Mouse (Mus musculus) yolk sac, embryonic 10.5 days (tissue): ENCODE data around the gene Snx18.

ENCODE experiments used
- DNase-seq: peaks from one replicate; pipeline ENCODE4 v3.0.0-alpha.2; 2017; ENCODE audit warnings: low spot score

Snx18 gene

DNA sequence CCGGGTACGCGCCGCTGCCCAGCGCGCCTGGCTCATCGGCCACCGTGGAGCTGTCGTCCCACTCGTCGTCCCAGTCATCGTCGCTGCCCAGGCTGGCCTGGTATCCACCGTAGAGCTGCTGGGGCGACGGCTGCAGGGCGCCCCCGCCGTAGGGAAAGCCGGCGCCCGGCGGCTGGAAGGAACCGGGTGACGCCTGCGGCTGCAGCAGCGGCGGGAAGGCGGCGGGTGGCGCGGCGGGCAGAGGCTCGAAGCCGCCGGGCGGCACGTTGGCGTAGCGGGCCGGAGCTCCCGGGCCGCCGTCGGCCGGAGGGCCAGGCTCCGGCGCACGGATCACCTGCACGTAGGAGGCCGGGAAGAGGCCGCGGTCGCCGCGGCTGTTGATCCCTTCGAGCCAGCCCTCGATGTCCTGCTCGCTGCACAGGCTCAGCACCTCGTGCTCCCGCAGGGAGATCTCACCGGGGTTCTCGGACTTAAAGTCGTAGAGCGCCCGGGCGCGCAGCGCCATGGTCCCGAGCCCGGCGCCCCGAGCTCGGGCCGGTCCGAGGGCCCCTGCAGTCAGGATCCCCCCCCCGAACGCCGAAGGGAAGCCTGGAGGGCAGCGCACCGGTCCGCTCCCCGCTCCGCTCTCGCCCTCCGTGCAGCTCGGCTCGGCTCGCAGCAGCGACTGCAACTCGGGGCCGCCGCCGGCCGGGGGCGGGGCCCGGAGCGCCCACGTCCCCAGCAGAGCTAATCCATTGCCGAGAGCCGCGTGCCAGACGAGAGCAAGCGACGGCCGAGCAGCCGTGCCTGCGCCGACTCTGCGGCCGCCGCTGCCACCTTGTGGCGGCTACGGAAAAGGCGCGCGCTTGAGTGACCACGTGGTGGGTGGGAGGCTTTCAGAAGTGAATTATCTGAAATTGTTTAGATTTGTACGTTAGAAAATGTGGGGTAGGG lies at the start of gene Snx18:
Gene Snx18 (minus strand): TSS at position 674 of the 933 bp plus-strand sequence.
- peak; percentile 92 for DNase-seq

DNA sequence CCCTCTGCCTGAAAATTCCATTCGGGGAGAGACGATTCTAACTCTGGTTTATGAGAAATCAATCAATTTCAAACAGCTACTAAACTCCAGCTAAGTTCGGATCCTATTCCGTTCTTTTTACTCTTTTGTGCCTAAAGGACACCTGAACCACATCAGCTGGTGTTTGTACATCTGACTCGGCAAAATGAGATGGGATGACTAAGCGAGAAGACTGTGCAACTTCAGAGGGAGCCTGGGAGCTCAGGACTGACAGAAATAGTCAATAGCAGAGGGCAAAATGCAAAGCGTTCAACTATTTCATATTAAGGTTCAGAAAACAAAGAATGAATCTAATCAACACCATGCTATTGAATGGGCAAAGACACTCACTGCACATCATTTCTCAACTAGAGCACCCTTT lies 45.5 kb upstream of the Snx18 start:
- no peak for DNase-seq

DNA sequence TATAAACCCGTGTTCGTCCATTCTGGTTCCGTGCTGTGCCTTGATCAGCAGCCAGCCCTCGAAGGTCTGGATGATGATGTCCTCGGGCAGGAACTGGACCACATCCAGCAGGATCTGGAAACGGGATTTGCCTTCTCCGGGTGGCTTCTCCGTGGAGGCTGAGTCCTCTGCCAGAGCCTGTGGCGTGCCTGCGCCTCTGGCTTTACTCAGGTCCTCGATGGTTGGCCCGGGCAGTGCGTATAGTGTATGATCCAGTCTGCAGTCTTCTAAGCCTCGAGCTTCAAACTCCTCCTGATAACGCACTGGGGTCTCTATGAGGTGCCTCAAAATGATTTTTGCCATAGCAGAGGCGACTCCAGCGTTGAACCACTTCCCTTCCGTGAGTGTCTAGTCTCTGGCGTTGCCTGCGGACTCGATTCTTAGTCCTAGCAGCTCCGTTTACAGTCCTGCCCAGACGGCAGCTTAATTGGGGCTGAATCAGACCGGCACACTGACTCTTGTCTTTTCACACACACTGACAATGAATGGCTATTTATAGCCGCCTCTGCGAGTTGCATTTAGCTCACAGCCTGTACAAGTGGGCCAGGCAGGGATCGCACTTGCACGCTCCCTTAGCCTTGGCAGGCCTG lies 44.9 kb upstream of the Snx18 start, which contains the start of gene Hspb3:
Gene Hspb3 (minus strand): TSS at position 526 of the 629 bp plus-strand sequence.
- DNase-seq: no peak

DNA sequence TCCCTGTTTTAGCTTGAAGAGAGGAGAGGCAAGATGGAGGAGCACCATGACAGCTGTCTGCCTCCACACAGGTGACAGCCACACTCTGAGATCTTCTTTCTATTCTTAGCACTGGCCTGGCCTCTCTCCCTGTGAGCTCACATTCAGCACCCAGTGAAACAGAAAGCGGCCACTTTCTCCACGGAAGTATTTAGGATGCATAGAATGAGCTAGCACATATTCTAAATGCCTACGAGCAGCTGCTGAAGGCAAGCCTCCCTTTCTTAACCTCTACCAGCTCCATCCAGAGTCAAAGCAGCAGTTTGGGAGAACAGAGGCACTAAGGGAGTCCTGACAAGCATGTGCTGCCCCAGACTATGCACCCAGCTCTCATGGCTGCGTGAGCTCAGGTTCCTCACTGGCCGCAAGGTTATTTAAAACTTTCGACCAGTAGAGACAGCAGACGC lies 43.5 kb upstream of the Snx18 start:
- DNase-seq: no peak

DNA sequence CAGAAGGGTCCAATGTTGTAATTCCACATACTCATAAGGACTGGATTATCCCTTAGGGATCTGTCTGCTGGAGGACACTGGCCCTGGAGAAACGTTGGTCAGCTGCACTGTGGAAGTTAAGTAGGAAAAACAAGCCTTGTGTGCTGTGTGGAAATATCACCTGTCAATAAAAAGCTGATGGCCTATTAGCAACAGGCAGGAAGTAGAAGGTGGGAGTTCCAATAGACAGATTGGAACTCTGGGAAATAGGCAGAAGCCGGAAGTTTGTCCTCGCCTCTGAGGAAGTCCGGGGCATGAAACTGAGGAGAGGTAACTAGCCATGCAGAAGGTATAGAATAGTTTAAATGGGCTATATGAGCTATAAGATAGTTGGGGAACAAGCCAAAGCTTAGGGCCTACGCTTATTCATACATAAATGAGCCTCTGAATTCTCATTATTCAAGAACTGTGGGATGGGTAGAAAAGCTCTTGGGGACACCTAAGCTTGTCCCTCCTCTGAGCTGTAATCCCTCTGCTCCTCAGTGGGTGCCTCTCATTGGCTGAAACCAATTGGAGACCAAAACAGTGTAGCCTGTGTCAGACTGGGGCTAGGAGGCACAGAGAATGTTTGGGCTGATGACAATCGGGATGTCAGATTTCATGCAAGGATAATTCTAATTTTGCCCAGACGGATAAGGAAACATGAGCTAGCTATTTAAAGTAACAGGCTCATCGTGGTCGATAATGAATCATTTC lies 42.4 kb upstream of the Snx18 start:
- no peak for DNase-seq

DNA sequence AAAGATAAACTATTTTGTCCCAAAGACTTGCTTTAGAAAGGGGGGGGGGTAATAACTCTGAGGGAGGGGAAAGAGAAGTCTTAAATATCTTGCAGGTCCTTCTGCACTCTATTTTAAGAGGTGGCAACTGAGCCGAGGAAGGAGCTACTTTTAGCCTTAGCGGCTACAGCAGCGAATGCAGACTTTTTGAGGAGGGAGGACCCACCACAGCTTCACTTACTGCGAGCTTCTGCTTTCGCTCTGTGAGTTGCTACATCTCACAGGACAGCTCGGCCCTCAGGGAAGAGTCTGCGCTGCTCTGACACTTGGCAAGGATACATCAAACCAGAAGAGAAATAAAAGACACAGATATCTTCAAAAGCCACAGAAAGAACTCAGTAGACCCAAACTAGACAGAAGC lies 38.8 kb upstream of the Snx18 start:
- no peak for DNase-seq

DNA sequence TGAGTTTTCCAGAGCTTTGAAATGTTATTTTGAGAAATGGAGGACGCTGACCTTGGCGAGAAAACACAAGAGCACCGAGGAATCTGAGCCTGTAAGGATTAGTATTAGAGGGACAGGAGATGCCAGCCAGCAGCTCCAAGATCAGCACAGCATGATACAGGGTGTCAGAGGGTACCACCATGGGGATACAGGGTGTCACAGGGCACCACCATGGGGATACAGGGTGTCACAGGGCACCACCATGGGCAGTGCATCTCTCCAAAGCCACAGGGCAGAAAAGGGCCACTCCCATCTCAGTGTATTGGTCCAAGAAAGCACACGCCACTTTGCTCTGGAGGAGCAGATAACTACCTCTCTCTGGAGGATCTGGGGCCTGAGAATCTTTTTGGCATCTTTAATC lies 38.3 kb upstream of the Snx18 start:
- DNase-seq: no peak

DNA sequence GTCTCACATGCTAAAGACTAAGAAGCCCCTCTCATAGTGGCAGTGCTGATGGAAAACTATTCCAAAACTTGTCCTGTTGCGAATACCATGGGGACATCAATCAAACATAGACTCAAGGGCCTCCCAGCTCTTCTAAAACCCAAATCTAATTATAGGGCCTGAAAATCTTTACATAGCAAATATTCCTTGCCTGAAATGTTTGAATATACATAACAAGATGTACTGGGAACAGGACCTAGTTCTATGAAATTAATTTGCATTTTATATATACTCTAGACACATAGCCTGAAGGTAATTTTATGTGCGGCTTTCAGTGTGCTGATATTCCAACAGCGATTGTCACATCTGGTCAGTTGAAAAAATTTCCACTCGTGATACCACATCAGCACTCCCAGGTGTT lies 37.1 kb upstream of the Snx18 start:
- DNase-seq: no peak

DNA sequence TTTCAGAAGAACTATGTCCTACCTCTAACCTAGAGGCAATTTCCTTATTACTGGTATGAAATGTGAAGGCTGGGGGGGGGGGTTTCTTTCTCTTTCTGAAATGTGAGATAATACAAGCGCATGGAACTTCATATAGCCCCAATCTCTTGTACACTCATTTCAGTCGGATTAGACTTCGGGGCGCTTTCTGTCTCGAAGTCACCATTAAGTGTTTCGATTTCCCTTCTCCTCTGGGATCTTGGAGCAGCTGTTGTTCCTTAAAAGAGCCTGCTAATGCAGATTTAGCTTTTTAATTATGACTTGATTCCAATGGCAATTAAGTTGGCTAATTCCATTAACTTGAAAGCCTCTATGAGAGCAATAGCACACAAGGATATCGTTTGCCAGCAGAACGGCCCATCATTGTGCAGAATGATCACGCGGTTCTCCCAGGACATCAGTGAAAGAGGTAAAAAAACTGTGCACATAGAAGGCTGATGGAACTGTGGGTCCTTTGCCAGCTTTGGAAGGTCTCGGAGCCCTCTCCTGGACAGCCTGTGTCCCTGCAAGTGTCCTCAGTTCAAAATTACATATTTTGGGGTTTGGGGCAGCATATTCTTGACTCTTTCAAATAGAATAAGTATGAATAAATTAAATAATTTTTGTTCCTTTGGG lies 22.7 kb upstream of the Snx18 start:
- DNase-seq: no peak

DNA sequence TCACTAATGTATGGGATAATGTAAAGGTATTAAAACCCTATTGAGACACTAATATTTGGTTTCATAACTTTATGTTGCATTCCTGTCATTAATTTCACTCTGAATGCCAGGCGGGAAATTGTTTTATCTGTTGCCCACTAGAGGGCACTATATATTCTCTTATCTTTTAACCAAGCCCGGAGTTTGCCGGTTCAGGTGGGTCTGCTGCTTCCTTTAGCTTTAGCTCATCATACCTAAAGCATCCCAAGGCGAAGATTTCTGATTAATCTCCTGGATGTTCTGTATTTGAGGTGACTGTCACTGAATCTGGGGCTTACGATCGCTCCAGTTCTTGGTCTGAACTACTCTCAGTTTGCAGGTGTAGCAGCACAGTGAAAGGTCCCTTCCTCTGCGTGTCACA lies 20.6 kb upstream of the Snx18 start:
- no peak for DNase-seq

DNA sequence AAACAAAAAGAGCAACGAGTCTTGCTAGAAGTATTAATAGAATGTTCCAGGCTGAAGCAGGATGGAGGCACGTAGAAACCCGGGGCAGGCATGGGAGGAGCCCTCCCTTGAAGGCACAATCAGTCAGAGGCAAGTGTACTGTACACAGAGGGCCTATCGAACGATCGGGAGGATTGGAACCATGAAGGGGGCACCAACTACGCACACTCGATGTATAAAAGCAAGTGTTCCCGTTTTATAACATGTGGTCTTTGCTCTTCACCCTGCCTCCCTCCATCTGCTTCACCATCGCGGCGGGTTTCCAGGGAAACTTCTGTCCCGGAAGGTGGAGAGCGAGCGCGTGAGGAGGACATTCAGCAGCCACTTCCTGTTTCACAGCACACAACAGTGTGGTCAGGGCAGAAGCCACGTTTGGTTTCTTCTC lies 17.4 kb upstream of the Snx18 start:
- no peak for DNase-seq

DNA sequence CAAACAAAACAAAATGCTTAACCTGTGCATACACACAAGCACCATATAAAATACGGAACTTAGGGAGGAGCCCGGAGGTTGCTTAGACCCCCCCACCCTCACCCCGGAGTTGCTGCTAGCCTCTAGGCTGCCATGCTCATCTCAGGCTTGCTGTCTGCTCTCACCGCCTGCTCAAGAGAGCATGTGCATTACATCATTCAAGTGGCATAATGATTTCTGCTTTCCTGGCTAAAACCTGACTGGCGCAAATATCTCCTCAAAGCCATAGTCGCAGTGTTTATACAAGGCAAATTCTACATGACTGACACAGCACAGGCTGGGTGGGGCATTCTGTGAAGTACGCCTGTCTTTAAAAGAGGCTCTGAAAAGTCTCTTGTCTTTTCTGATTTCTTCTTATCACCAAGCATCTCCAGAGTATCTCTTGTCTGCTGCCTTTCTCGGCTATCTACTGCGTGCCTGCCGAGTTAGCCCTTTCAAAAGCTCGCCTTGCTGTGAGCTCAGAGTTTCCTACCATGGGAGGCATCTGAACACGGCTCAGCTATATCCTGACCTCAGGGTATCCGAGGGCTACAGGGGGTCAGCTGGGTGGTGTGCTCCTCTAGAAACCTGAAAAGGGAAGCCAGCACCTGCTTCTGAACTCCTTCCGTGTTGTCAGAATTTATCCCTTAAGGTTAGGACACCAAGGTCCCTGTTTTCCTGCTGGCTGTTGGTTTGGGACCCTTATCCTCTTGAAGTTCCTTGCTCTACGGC lies 16.5 kb upstream of the Snx18 start:
- DNase-seq: no peak

DNA sequence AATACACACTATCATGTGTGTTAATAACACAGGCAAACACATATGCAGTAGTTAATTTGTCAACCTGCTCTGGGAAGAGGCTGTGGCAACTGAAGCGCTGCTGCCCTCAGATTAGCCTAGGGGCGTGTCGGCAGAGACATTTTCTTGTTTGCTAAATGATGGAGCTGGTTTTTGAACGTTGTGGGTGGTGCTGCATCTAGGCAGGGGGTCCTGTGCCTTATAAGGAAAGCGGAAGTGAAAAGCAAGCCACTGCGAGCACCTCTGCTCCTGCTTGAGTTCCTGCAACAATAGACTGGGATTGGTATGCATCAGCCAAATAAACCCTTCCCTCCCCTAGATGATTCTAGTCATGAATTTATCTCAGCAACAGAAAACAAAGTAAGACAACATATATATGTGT lies 14.1 kb upstream of the Snx18 start:
- no peak for DNase-seq

DNA sequence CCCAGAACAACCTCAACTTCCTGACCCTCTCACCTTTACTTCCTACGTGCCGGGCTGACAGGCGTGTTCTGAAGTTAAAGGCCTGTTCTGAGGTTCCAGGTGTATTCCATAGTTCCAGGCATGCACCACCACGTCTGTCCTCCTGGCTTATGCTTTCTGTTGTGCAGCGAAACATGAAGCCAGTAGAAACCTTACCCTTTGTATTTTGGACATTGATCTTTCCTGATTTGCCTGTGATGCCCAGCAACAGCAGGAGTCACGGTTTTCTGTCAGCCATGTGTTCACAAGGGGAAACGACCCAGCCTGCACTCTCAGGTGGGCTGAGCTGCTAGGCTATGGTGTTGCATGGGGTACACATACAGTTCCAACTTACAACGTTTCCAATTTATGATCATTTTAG lies 9.2 kb upstream of the Snx18 start:
- no peak for DNase-seq

DNA sequence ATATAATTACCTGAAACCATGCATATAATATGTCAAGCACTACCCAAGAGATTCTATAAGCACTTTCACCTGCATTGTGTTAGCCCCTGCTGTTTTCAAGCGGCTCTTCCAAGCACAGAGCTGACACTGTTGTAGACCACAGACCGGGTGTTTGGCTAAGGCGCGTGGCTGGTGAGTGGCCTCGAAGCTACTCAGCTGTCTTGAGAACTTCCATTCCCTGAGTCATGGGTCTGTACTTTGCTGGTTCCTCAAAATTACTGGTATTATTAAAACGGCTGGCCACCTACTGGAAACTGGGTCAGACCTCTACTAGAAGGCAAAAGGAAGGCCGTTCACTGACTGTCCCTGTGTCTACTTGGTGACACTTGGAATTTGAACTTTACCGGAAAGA lies 4.5 kb upstream of the Snx18 start:
- DNase-seq: no peak

DNA sequence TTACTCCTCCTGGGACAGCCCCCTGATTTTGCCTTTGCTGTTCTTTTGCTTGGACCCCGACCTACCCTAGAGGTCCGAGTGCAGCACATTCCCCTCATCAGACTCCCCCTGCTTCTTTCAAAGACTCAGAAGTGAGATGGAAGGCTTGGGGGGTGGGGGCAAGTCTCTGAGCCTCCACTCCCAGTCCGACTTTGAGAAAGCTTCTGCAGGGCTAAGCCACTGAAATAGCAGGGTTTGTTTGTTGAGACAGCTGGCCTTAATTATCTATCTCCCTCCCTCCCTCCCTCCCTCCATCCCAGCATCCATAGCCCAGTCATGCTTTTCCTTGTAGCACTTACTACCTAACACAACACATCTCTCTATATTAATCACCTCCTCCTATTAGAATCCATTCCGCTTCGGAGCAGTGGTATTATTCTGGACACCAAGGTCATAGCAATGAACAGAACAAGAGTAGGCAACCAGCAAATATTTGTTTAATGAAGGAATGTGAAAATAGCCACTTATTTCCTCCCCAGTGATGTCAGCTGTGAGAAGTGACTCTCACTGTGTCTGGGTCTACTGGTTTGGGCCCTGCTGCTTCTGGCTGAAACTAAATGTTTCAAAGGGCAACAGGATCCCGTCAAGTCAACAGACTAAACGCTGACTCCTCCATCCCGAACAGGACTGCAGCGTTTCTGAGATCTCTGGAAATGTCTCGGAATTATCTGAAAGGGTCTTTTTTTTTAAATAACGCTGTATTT lies 3.9 kb upstream of the Snx18 start:
- no peak for DNase-seq

DNA sequence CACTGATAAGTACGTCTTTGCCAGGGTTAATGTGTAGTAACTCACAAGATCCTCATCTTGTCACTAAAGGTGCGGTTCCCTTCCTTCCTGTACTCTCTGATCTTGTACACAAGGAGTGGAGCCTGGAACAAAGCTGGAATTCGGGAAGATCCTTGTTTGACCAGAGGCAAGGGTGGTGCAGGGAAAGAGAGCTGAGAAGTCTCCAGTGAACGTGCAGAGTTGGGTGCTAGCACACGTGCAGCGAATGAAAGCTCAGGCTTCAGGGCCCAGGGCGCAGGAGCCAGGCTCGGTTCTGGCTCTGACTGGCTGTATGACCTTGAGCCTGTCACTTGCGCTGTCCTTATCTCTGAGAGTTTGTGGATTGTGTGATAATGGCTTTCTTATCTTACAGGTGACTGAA lies 639 bp upstream of the Snx18 start:
- no peak for DNase-seq

DNA sequence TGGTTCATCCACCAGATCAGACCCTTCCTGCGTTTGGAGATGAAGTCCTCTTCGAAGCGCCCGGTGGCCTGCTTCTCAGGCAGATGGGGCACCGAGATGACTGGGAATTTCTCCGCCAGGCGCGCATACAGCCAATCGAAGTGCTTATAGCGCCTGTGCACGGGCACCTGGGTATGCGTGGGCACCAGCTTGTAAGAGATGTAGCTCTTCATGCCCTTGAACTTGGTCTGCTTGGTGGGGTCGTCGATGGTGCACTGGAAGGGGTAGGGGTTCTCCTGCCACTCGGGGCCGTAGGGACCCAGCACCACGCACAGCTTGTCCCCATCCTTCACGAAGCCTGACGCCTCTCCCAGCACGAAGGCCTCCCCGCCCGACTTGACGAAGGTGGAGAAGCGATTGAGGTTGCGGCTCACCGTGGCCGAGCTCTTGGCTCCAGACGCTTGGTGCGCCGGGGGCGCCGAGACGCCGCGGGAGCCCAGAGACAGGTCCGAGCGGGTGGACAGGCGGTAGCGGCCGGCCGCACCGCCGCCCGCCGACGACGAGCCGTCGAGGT lies 950 bp downstream of the Snx18 start:
- DNase-seq: no peak

DNA sequence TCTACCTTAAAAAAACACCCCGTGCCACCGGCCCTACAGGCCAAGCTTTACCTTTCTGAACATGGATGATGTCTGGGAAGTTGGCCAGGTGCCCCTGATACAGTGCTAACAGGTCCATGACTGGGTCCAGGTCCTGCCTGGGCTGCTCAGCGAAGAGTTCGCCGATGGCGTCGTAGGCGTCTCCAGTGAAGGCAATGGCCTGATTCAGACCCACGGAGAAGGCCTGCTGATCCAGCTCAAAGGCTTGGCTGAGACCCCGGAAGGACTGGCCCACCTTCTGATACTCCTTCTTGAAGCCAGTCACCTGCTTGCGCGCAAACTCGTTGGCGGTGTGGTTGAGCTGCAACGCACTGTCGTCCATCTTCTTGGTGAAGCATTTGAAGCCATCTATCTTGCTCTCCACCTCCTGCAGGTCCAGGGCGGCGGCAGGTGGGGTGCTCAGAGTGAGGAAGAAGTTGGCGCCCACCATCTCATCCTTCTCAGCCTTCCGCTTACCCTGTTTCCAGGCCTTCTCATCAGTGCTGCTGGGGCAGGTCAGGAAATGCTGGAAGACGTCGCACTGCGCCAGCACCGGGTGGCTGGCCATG lies 1.5 kb downstream of the Snx18 start:
- no peak for DNase-seq
